Mouse (Mus musculus) lung, postnatal 0 days (tissue): ENCODE measurements around the gene Hyal2.

ENCODE experiments used
- CTCF ChIP-seq: IDR thresholded peaks from 2 replicates; pipeline ENCODE4 v1.5.1; 2016; ENCODE audit warnings: antibody characterized with exemption, mild to moderate bottlenecking
- EP300 ChIP-seq: IDR thresholded peaks from 2 replicates; pipeline ENCODE4 v1.6.1; 2016; ENCODE audit warnings: antibody characterized with exemption, mild to moderate bottlenecking, control low read depth

- TF ChIP-seq CTCF (no peak), EP300 (peak; percentile 61)
Measured at GRCm38 (mm10) chr9:107586974-107587832, 19.5 kb downstream of the Hyal2 start, which contains the start of gene Ifrd2.
